Mouse (Mus musculus): ENCODE results near the gene E130308A19Rik. TPM values are rescaled to one million over a fixed set of nuclear protein-coding genes. Genes with fewer than 3 reads are reported as not detected.
A peak's percentile ranks its signal among the peaks of the same experiment; 100 is the strongest.

The E130308A19Rik gene
- polyA plus RNA-seq, 1 experiment from 2014 or later: 16.4 TPM

- TF ChIP-seq EP300 (IDR thresholded peaks at IDR 0.05) (no peak), CTCF (IDR thresholded peaks at IDR 0.05) (no peak)
- H3K4me3 ChIP-seq (ENCODE audit: low read depth, low read length): no peak overlapping the region
- no peak overlapping the region for H3K27ac ChIP-seq (ENCODE audit: low read length)
- DNase-seq (ENCODE audit: low spot score) (no peak), ATAC-seq (no peak)
- no peaks in the 10 kb centered on the region for H3K36me3 ChIP-seq (ENCODE audit: insufficient read depth, low read length)
- no peak overlapping the region for H3K9ac ChIP-seq (replicated peaks; ENCODE audit: low read depth)
- no peak overlapping the region for H3K4me2 ChIP-seq (replicated peaks; ENCODE audit: low read depth, low read length)
- H3K27me3 ChIP-seq (replicated peaks; ENCODE audit: insufficient read depth, low read length): no peaks in the 10 kb centered on the region
- H3K4me1 ChIP-seq (ENCODE audit: insufficient read depth, low read depth, low read length): peaks cover 3% of the 10 kb centered on the region; the same call in 1 of the 2 replicates
- H3K9me3 ChIP-seq (ENCODE audit: low read length): no peaks in the 10 kb centered on the region
- WGBS: 89% methylated on average over 4 of the region's 4 CpGs
Observed at GRCm38 (mm10) chr4:59644992-59645391, 19.0 kb downstream of the E130308A19Rik start.

GRCm38 (mm10) chr4:59645610-59646009, 19.6 kb downstream of the E130308A19Rik start:
- Histone ChIP-seq H3K27me3 (replicated peaks; ENCODE audit: insufficient read depth, low read length) (no peaks in the 10 kb centered on the region), H3K4me3 (ENCODE audit: low read depth, low read length) (no peak overlapping the region), H3K4me1 (ENCODE audit: insufficient read depth, low read depth, low read length) (peaks cover 3% of the 10 kb centered on the region; the same call in 1 of the 2 replicates), H3K9ac (replicated peaks; ENCODE audit: low read depth) (no peak overlapping the region), H3K4me2 (replicated peaks; ENCODE audit: low read depth, low read length) (no peak overlapping the region), H3K9me3 (ENCODE audit: low read length) (no peaks in the 10 kb centered on the region), H3K27ac (ENCODE audit: low read length) (no peak overlapping the region), H3K36me3 (ENCODE audit: insufficient read depth, low read length) (no peaks in the 10 kb centered on the region)
- TF ChIP-seq EP300 (IDR thresholded peaks at IDR 0.05) (no peak), CTCF (IDR thresholded peaks at IDR 0.05) (no peak)
- DNase-seq (ENCODE audit: low spot score) (no peak), ATAC-seq (no peak)
- WGBS: 93% methylated on average over 2 of the region's 2 CpGs

GRCm38 (mm10) chr4:59646020-59646696, 20.1 kb downstream of the E130308A19Rik start:
- H3K9me3 ChIP-seq (ENCODE audit: low read length): no peaks in the 10 kb centered on the region
- 89% methylated on average over 10 of the region's 10 CpGs for WGBS
- no peak overlapping the region for H3K9ac ChIP-seq (replicated peaks; ENCODE audit: low read depth)
- H3K27me3 ChIP-seq (replicated peaks; ENCODE audit: insufficient read depth, low read length): no peaks in the 10 kb centered on the region
- DNase-seq (ENCODE audit: low spot score) (no peak), ATAC-seq (no peak)
- no peaks in the 10 kb centered on the region for H3K36me3 ChIP-seq (ENCODE audit: insufficient read depth, low read length)
- no peak overlapping the region for H3K27ac ChIP-seq (ENCODE audit: low read length)
- H3K4me1 ChIP-seq (ENCODE audit: insufficient read depth, low read depth, low read length): peaks cover 3% of the 10 kb centered on the region; the same call in 1 of the 2 replicates
- H3K4me2 ChIP-seq (replicated peaks; ENCODE audit: low read depth, low read length): no peak overlapping the region
- TF ChIP-seq EP300 (IDR thresholded peaks at IDR 0.05): no peak
- TF ChIP-seq CTCF (IDR thresholded peaks at IDR 0.05): no peak
- H3K4me3 ChIP-seq (ENCODE audit: low read depth, low read length): no peak overlapping the region

DNA sequence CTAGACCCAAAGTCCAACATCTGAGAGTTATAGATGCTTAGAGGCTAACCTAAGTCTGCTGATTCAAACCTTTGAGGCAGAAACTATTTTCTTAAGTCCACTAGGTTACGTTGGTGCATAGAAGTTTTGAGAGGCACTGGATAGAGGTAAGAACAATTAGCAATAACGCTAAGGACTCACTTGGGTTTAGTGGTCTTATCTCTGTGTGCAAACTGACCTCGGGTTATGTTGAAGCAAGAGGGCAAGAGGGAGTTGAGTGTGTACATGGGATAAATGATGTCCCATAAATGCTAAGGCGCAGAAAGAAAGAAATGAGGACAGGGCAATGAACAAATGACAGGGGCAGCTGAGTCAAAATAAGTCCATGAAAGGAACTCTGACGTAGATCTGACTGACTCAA, 23.1 kb downstream of the E130308A19Rik start:
- TF ChIP-seq CTCF (IDR thresholded peaks at IDR 0.05) (no peak), EP300 (IDR thresholded peaks at IDR 0.05) (0 out of 2 replicates have a peak, but pooled peaks have one; percentile 22)
- WGBS: 56% methylated on average over 5 of the region's 5 CpGs

DNA sequence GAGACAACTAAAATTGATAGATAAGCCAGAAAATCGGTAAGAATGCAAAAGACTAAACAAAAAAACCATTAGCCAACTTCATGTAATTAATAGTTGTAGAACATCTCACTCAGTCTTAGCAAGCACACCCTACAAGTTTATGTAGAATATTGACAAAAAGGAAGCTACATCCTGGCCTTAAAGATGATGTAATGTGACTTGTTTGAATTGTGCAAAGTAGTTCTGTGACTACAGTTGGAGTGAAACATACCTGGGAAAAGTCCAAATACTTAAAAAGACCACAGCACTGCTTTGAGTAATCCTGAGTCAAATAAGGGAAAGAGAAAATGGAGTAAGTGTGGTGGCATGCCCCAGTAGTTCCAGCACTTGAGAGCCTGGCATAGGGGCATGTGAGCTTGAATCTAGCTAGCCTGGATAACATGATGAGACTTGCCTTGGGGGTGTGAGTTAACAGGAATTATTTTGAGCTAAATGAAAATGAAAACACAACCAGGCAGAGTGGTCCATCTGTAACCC, 26.2 kb downstream of the E130308A19Rik start:
- H3K4me2 ChIP-seq (replicated peaks; ENCODE audit: low read depth, low read length): no peak overlapping the region
- WGBS: 59% methylated on average over 1 of the region's 1 CpGs
- peak; percentile 38 for DNase-seq (ENCODE audit: low spot score)

More for the DNA sequence above, 23.1 kb downstream of the E130308A19Rik start:
- Histone ChIP-seq H3K36me3 (ENCODE audit: insufficient read depth, low read length) (no peaks in the 10 kb centered on the region), H3K9me3 (ENCODE audit: low read length) (no peaks in the 10 kb centered on the region), H3K27me3 (replicated peaks; ENCODE audit: insufficient read depth, low read length) (no peaks in the 10 kb centered on the region), H3K4me2 (replicated peaks; ENCODE audit: low read depth, low read length) (no peak overlapping the region), H3K4me1 (ENCODE audit: insufficient read depth, low read depth, low read length) (peaks cover 6% of the 10 kb centered on the region; the same call in 1 of the 2 replicates), H3K27ac (ENCODE audit: low read length) (no peak overlapping the region), H3K4me3 (ENCODE audit: low read depth, low read length) (no peak overlapping the region), H3K9ac (replicated peaks; ENCODE audit: low read depth) (no peak overlapping the region)
- DNase-seq (ENCODE audit: low spot score) (peak; percentile 60), ATAC-seq (peak; percentile 73)

DNA sequence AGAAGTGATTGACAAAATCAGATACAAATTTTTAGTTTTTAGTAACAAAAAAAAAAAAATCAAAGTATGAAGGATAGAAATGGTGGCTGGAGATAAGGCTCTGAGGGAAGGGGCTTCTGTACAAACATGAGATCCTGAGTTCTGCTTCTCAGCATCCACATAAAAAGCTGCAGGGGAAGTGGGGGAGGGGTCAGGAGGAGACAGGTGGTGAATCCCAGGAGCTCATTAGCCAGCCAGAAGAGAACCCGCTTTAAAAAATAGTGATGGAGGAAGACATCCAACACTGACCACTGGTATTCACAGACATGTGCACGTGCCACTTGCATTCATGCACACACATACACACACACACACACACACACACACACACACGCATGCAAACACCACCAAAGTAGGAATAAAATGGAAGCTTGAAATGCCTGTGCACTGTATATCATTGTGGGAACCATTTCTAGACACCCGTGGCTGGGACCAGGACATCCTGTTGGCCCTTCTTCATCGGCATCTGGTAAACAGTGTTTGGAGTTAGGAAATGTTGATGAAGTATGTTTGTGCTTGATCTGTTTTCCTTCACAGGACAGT, 30.1 kb downstream of the E130308A19Rik start:
- peaks cover 3% of the 10 kb centered on the region; the same call in 1 of the 2 replicates for H3K4me1 ChIP-seq (ENCODE audit: insufficient read depth, low read depth, low read length)
- H3K4me3 ChIP-seq (ENCODE audit: low read depth, low read length): no peak overlapping the region
- DNase-seq (ENCODE audit: low spot score) (no peak), ATAC-seq (no peak)
- H3K4me2 ChIP-seq (replicated peaks; ENCODE audit: low read depth, low read length): no peak overlapping the region
- no peaks in the 10 kb centered on the region for H3K36me3 ChIP-seq (ENCODE audit: insufficient read depth, low read length)
- no peak overlapping the region for H3K27ac ChIP-seq (ENCODE audit: low read length)
- H3K9me3 ChIP-seq (ENCODE audit: low read length): no peaks in the 10 kb centered on the region
- TF ChIP-seq CTCF (IDR thresholded peaks at IDR 0.05) (no peak), EP300 (IDR thresholded peaks at IDR 0.05) (no peak)
- no peak overlapping the region for H3K9ac ChIP-seq (replicated peaks; ENCODE audit: low read depth)
- no peaks in the 10 kb centered on the region for H3K27me3 ChIP-seq (replicated peaks; ENCODE audit: insufficient read depth, low read length)
- 65% methylated on average over 5 of the region's 5 CpGs for WGBS

More for the DNA sequence above, 26.2 kb downstream of the E130308A19Rik start:
- ATAC-seq: no peak
- no peak overlapping the region for H3K9ac ChIP-seq (replicated peaks; ENCODE audit: low read depth)
- no peaks in the 10 kb centered on the region for H3K36me3 ChIP-seq (ENCODE audit: insufficient read depth, low read length)
- H3K9me3 ChIP-seq (ENCODE audit: low read length): no peaks in the 10 kb centered on the region
- H3K4me1 ChIP-seq (ENCODE audit: insufficient read depth, low read depth, low read length): peaks cover 6% of the 10 kb centered on the region; the same call in 1 of the 2 replicates
- TF ChIP-seq CTCF (IDR thresholded peaks at IDR 0.05): no peak
- no peak for TF ChIP-seq EP300 (IDR thresholded peaks at IDR 0.05)
- H3K27me3 ChIP-seq (replicated peaks; ENCODE audit: insufficient read depth, low read length): no peaks in the 10 kb centered on the region
- no peak overlapping the region for H3K27ac ChIP-seq (ENCODE audit: low read length)
- H3K4me3 ChIP-seq (ENCODE audit: low read depth, low read length): no peak overlapping the region
